Comparison of ENCODE assay signal across 20 mouse cellular contexts in genomic region chr11:52386892-52387291, GRCm38 (mm10). TPM values are rescaled to one million over a fixed set of nuclear protein-coding genes. Genes with fewer than 3 reads are reported as not detected.
DNase-seq lines count a peak whose midpoint lies in the region; ATAC-seq and TF ChIP-seq lines count a peak whose summit lies in the region.
"Had no signal": no experiment of that assay in that cellular context is flagged by ENCODE, and none has a peak within 500 bp of the region (broad histone marks: within the 10 kb centered on the region; RNA-seq: fewer than 3 reads in every experiment).

No protein-coding gene starts in this region.

- 68% methylated on average over 3 of the region's 3 CpGs for WGBS in heart, embryonic 12.5 days
- 87% methylated on average over 3 of the region's 3 CpGs for WGBS in heart, embryonic 11.5 days (ENCODE audit: insufficient replicate concordance)

- 0 out of 2 replicates have a peak overlapping the region, but pooled peaks have one; percentile 25 for H3K27ac ChIP-seq in heart, embryonic 12.5 days (ENCODE audit: poor library complexity, severe bottlenecking)
- no peak overlapping the region for H3K27ac ChIP-seq in heart, embryonic 11.5 days (ENCODE audit: low read depth, low read length)
- peak overlapping the region; percentile 70 for H3K27ac ChIP-seq in ES-Bruce4 (ENCODE audit: insufficient read depth, low read length)
- H3K27ac ChIP-seq: embryonic facial prominence, embryonic 10.5 days; embryonic facial prominence, embryonic 12.5 days; forebrain, embryonic 13.5 days; forebrain, embryonic 15.5 days had no signal

- no peaks in the 10 kb centered on the region for H3K27me3 ChIP-seq in heart, embryonic 12.5 days (replicated peaks)
- no peaks in the 10 kb centered on the region for H3K27me3 ChIP-seq in heart, embryonic 11.5 days (ENCODE audit: control insufficient read depth, insufficient read depth, low read length)
- no peaks in the 10 kb centered on the region for H3K27me3 ChIP-seq in ES-Bruce4 (ENCODE audit: control insufficient read depth, insufficient read depth, low read length, poor library complexity, severe bottlenecking)
- H3K27me3 ChIP-seq: embryonic facial prominence, embryonic 12.5 days; forebrain, embryonic 13.5 days; forebrain, embryonic 15.5 days had no signal

- DNase-seq in R1 (ENCODE audit: low read depth, low spot score): peak; percentile 77
- DNase-seq in brain, adult 2 months (ENCODE audit: low read depth, low spot score): peak; percentile 21
- DNase-seq in thymus, postnatal 14 days: no peak
- no peak for DNase-seq in cerebellum, adult 11 months
- DNase-seq: adrenal gland, adult 2 months; adrenal gland, postnatal 10 days; adrenal gland, postnatal 25 days; cerebellum, adult 18-20 months; cerebellum, adult 8-10 months; cerebellum, adult 9-11 months; cerebellum, postnatal 14 days; cerebellum, postnatal 36 days; forebrain, postnatal 0 days had no signal

- TF ChIP-seq POLR2A in ES-Bruce4 (IDR thresholded peaks at IDR 0.05; ENCODE audit: insufficient read depth, low read length): no peak

- H3K36me3 ChIP-seq in heart, embryonic 12.5 days: peaks cover 81% of the 10 kb centered on the region
- H3K36me3 ChIP-seq in heart, embryonic 11.5 days (ENCODE audit: control insufficient read depth, insufficient read depth, low read length): peaks cover 31% of the 10 kb centered on the region
- H3K36me3 ChIP-seq in ES-Bruce4 (ENCODE audit: control insufficient read depth, insufficient read depth, low read length, poor library complexity, severe bottlenecking): peaks cover 54% of the 10 kb centered on the region

- no peak for TF ChIP-seq CTCF in ES-Bruce4 (IDR thresholded peaks at IDR 0.05; ENCODE audit: low read depth, low read length)

- H3K9ac ChIP-seq in heart, embryonic 12.5 days: no peak overlapping the region
- no peak overlapping the region for H3K9ac ChIP-seq in heart, embryonic 11.5 days (ENCODE audit: low read depth, low read length)
- no peak overlapping the region for H3K9ac ChIP-seq in ES-Bruce4 (ENCODE audit: low read depth, poor library complexity, severe bottlenecking)
- H3K9ac ChIP-seq: embryonic facial prominence, embryonic 12.5 days; forebrain, embryonic 13.5 days; forebrain, embryonic 15.5 days; forebrain, postnatal 0 days had no signal

- no peak overlapping the region for H3K4me3 ChIP-seq in heart, embryonic 12.5 days
- H3K4me3 ChIP-seq in heart, embryonic 11.5 days (ENCODE audit: low read depth, low read length): no peak overlapping the region
- H3K4me3 ChIP-seq in ES-Bruce4 (ENCODE audit: low read depth, low read length): no peak overlapping the region
- H3K4me3 ChIP-seq: embryonic facial prominence, embryonic 10.5 days; embryonic facial prominence, embryonic 12.5 days; forebrain, embryonic 13.5 days; forebrain, embryonic 15.5 days had no signal

- H3K9me3 ChIP-seq in heart, embryonic 12.5 days (replicated peaks): no peaks in the 10 kb centered on the region
- H3K9me3 ChIP-seq in heart, embryonic 11.5 days (replicated peaks; ENCODE audit: control insufficient read depth, low read length): no peaks in the 10 kb centered on the region
- H3K9me3 ChIP-seq in ES-Bruce4 (replicated peaks; ENCODE audit: control insufficient read depth, insufficient read depth, low read length, poor library complexity, severe bottlenecking): no peaks in the 10 kb centered on the region
- H3K9me3 ChIP-seq: embryonic facial prominence, embryonic 10.5 days; embryonic facial prominence, embryonic 12.5 days; forebrain, embryonic 13.5 days; forebrain, embryonic 15.5 days had no signal

- TF ChIP-seq EP300 in ES-Bruce4 (IDR thresholded peaks at IDR 0.05; ENCODE audit: insufficient read depth, low read depth, low read length): no peak

- no peak for ATAC-seq in heart, embryonic 12.5 days (ENCODE audit: insufficient number of reproducible peaks, low FRiP score)
- ATAC-seq in heart, embryonic 11.5 days (replicated peaks; ENCODE audit: insufficient number of reproducible peaks, low FRiP score, low TSS enrichment): no peak
- ATAC-seq: forebrain, embryonic 13.5 days; forebrain, embryonic 15.5 days; forebrain, postnatal 0 days had no signal

- H3K4me2 ChIP-seq in heart, embryonic 12.5 days: no peak overlapping the region
- H3K4me2 ChIP-seq in heart, embryonic 11.5 days: no peak overlapping the region
- H3K4me2 ChIP-seq: embryonic facial prominence, embryonic 12.5 days; forebrain, embryonic 13.5 days; forebrain, embryonic 15.5 days had no signal

- peaks cover 7% of the 10 kb centered on the region for H3K4me1 ChIP-seq in heart, embryonic 12.5 days (replicated peaks)
- no peaks in the 10 kb centered on the region for H3K4me1 ChIP-seq in heart, embryonic 11.5 days (ENCODE audit: control insufficient read depth, insufficient read depth, low read length)
- peaks cover 3% of the 10 kb centered on the region for H3K4me1 ChIP-seq in ES-Bruce4 (ENCODE audit: control insufficient read depth, insufficient read depth, low read length)
- H3K4me1 ChIP-seq: embryonic facial prominence, embryonic 10.5 days; embryonic facial prominence, embryonic 12.5 days; forebrain, embryonic 13.5 days; forebrain, embryonic 15.5 days had no signal

RNA-seq across cellular contexts. Expression of gene 9530068E07Rik, which starts 9.3 kb away (rescaled TPM):
- 234 and 246 TPM in 2 replicates for polyA plus RNA-seq in heart, embryonic 12.5 days (2016; fragmentation: Nextera tagmentation; extraction: Ambion mirVana)
- 211 and 244 TPM in 2 replicates for polyA plus RNA-seq in heart, embryonic 11.5 days (2014; fragmentation: Nextera tagmentation; extraction: Ambion mirVana)
- polyA plus RNA-seq in ES-Bruce4 (2011; ENCODE audit: insufficient read depth, insufficient read length, low read depth, missing spikeins): 53.7 and 54.9 TPM in 2 replicates

RNA-seq across cellular contexts. Expression of gene Vdac1, which starts 26.2 kb away (rescaled TPM):
- 423 and 426 TPM in 2 replicates for polyA plus RNA-seq in heart, embryonic 12.5 days (2016; fragmentation: Nextera tagmentation; extraction: Ambion mirVana)
- polyA plus RNA-seq in heart, embryonic 11.5 days (2014; fragmentation: Nextera tagmentation; extraction: Ambion mirVana): 346 and 407 TPM in 2 replicates
- 478 and 491 TPM in 2 replicates for polyA plus RNA-seq in ES-Bruce4 (2011; ENCODE audit: insufficient read depth, insufficient read length, low read depth, missing spikeins)

Comparison
In these comparisons a context has a peak if more than half of its experiments do, and no peak if none do; other contexts are left out.
1. DNase-seq: peak in R1 (single experiment) and brain, adult 2 months (single experiment); none in thymus, postnatal 14 days (single experiment) and cerebellum, adult 11 months (single experiment).